Mouse (Mus musculus) midbrain, postnatal 0 days (tissue): ENCODE measurements around the gene Gstm5. TPM values are rescaled to one million over a fixed set of nuclear protein-coding genes. Genes with fewer than 3 reads are reported as not detected.

Experiments used
- ATAC-seq: fragments of 200-750 bp; cut with Nextera tagmentation; 2 replicates; pipeline ENCODE4 v1.8.0; 2017; ENCODE audit warnings: moderate number of reproducible peaks, mild to moderate bottlenecking, moderate TSS enrichment, moderate library complexity; ENCODE audit not compliant: low FRiP score
- DNase-seq: peaks from one replicate; pipeline ENCODE4 v3.0.0-alpha.2; 2015; ENCODE audit warnings: low spot score
- H3K27ac ChIP-seq: fragments of 300-500 bp; sonication (generic); 2 replicates; pipeline ENCODE4 v1.5.1; 2014; ENCODE audit warnings: low read depth, mild to moderate bottlenecking, low read length, mixed read lengths
- H3K27me3 ChIP-seq: fragments of 300-500 bp; sonication (generic); 2 replicates; pipeline ENCODE4 v1.6.1; 2014; ENCODE audit warnings: low read length, control low read depth, mixed read lengths; ENCODE audit not compliant: insufficient read depth
- H3K36me3 ChIP-seq: fragments of 300-500 bp; sonication (generic); 2 replicates; pipeline ENCODE4 v1.6.1; 2014; ENCODE audit warnings: low read length, control low read depth, mixed read lengths; ENCODE audit not compliant: insufficient read depth
- H3K4me1 ChIP-seq: fragments of 300-500 bp; sonication (generic); 2 replicates; pipeline ENCODE4 v1.6.1; 2014; ENCODE audit warnings: mild to moderate bottlenecking, control low read depth, antibody characterized with exemption, low read length, mixed read lengths; ENCODE audit not compliant: insufficient read depth
- H3K4me2 ChIP-seq: fragments of 300-500 bp; sonication (generic); 2 replicates; pipeline ENCODE4 v1.6.1; 2014; ENCODE audit warnings: low read depth, mild to moderate bottlenecking, low read length, mixed read lengths; ENCODE audit not compliant: poor library complexity, severe bottlenecking
- H3K4me3 ChIP-seq: fragments of 300-500 bp; sonication (generic); 2 replicates; pipeline ENCODE4 v1.5.1; 2014; ENCODE audit warnings: low read depth, mild to moderate bottlenecking, low read length, moderate library complexity
- H3K9ac ChIP-seq: fragments of 300-500 bp; sonication (generic); replicated peaks from 2 replicates; pipeline ENCODE4 v1.6.1; 2014; ENCODE audit warnings: mild to moderate bottlenecking, low read length, moderate library complexity, mixed read lengths; ENCODE audit not compliant: poor library complexity, severe bottlenecking
- H3K9me3 ChIP-seq: fragments of 300-500 bp; sonication (generic); 2 replicates; pipeline ENCODE4 v1.6.1; 2016; ENCODE audit warnings: low read length, control low read depth
- CTCF ChIP-seq: IDR thresholded peaks from 2 replicates; pipeline ENCODE4 v1.5.1; 2016; ENCODE audit warnings: antibody characterized with exemption, mild to moderate bottlenecking
- WGBS: fragments of 180-500 bp; shearing (Covaris S2); extraction: QIAGEN DNeasy Blood & Tissue Kit; methylation state at CpG from one replicate; pipeline ENCODE4 v1.1.7; 2014; 5-methylcytosine and 5-hydroxymethylcytosine counted together
- polyA plus RNA-seq: library from polyadenylated mRNA; unstranded; fragments of >200 nt; fragmentation: Nextera tagmentation; extraction: Ambion mirVana; gene quantifications from 2 replicates; pipeline ENCODE4 v1.2.1, GENCODE M21; 2015
- total RNA-seq: library from RNA; depleted of rRNA; stranded (reverse); fragments of >200 nt; gene quantifications from 2 replicates; pipeline ENCODE4 v1.2.3, GENCODE M21; 2014

The Gstm5 gene
- total and polyA plus RNA-seq, 2 experiments from 2014 or later = 166 to 316 TPM

DNA sequence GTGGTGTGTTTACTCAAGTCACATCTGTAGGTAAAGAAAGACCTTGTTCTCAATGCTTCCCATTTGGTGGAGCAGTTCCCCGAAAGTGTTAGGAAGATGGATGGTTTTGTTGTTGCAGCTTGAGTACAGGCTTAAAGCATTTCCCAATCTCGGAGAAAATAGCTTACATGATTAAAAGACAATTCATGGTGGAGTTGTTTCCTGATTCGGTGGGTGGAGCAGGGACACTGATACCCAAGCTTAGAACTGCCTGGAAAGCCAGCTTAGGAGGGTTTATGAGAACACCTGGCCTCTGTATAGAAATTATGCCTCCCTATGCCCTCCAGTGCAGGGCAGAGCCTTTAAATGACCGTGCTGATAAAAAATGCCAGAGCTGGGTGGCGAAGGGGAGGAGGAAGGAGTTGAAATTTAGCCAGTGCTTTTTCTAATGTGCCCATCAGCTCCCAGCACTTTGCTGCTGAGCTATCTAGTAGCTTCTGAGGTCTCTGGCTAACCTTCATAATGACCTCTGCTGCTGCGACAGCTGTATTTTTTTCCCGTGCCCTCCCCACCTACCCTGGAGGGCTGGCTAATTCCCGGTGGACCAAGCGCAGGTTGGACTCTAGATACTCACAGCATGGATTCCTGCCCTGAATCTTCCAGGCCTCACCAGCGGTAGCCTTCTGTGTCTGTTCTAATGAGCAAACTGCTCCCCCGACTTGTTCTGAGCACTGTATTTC, 5.5 kb downstream of the Gstm5 start:
- H3K27me3 ChIP-seq = no peaks in the 10 kb centered on the region
- no peak overlapping the region for H3K4me3 ChIP-seq
- ATAC-seq (no peak), DNase-seq (no peak)
- 0 out of 2 replicates have a peak, but pooled peaks cover 8% of the 10 kb centered on the region for H3K36me3 ChIP-seq
- no peaks in the 10 kb centered on the region for H3K9me3 ChIP-seq
- 74% methylated on average over 11 of the region's 11 CpGs for WGBS
- TF ChIP-seq CTCF = no peak
- H3K4me2 ChIP-seq = no peak overlapping the region
- H3K27ac ChIP-seq = no peak overlapping the region
- H3K4me1 ChIP-seq = no peaks in the 10 kb centered on the region
- no peak overlapping the region for H3K9ac ChIP-seq

DNA sequence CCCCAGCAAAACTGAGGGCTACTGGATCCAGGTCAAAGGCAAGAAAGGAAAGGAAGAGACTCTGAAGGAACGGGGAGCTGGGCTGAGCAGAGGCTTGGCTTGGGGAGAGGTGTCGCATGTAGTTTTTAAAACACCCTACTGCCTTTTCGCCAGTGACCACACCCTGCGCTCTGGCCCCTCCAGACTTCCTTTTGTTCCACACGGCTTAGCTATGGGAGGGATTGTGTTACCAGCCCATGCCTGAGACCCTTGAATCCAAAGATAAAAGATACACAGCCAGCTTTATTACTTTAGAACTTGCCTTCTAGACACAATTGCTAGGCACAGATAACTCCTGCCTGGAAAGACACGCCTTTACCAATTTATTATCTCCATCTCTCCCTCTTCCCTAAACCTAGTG, 10.3 kb downstream of the Gstm5 start:
- H3K27me3 ChIP-seq = no peaks in the 10 kb centered on the region
- no peak for TF ChIP-seq CTCF
- no peaks in the 10 kb centered on the region for H3K9me3 ChIP-seq
- no peak for DNase-seq
- no peaks in the 10 kb centered on the region for H3K4me1 ChIP-seq
- H3K4me3 ChIP-seq = no peak overlapping the region
- H3K4me2 ChIP-seq = no peak overlapping the region
- H3K9ac ChIP-seq = no peak overlapping the region
- WGBS = 62% methylated on average over 6 of the region's 6 CpGs
- no peak overlapping the region for H3K27ac ChIP-seq
- H3K36me3 ChIP-seq = no peaks in the 10 kb centered on the region
- no peak for ATAC-seq

DNA sequence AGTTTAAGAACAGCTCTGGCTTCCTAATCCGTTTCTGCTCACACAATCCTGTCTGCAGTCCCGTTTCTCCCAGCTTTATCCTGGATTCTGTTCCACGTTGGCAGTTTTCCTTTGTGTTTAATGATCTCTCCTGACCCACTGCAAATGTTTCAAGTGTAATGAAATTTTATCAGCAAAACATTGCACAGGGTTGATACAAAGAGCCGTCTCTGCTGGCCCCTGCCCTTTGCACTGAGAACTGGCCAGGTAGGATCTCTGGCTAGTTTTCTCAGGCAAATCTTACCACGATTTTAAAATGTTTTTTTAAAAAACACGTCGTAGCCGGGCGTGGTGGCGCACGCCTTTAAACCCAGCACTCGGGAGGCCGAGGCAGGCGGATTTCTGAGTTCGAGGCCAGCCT, 21.1 kb downstream of the Gstm5 start:
- Histone ChIP-seq H3K4me2 (no peak overlapping the region), H3K9me3 (no peaks in the 10 kb centered on the region), H3K9ac (no peak overlapping the region), H3K27ac (no peak overlapping the region), H3K27me3 (no peaks in the 10 kb centered on the region), H3K36me3 (no peaks in the 10 kb centered on the region), H3K4me1 (no peaks in the 10 kb centered on the region), H3K4me3 (no peak overlapping the region)
- no peak for ATAC-seq
- DNase-seq = no peak
- WGBS = 76% methylated on average over 15 of the region's 15 CpGs
- TF ChIP-seq CTCF = no peak

- Histone ChIP-seq H3K27ac (no peak overlapping the region), H3K9me3 (no peaks in the 10 kb centered on the region), H3K9ac (no peak overlapping the region), H3K4me2 (no peak overlapping the region), H3K4me1 (no peaks in the 10 kb centered on the region), H3K27me3 (no peaks in the 10 kb centered on the region), H3K4me3 (no peak overlapping the region), H3K36me3 (no peaks in the 10 kb centered on the region)
- WGBS = 83% methylated on average over 3 of the region's 3 CpGs
- TF ChIP-seq CTCF = peak; percentile 57
- DNase-seq (no peak), ATAC-seq (no peak)
These were observed 21.5 kb downstream of the Gstm5 start for GRCm38 (mm10) chr3:107917097-107917496.

GRCm38 (mm10) chr3:107917783-107918408, 22.3 kb downstream of the Gstm5 start:
- H3K36me3 ChIP-seq = no peaks in the 10 kb centered on the region
- DNase-seq (peak; percentile 77), ATAC-seq (no peak)
- peak; percentile 88 for TF ChIP-seq CTCF
- H3K27ac ChIP-seq = no peak overlapping the region
- no peak overlapping the region for H3K9ac ChIP-seq
- no peaks in the 10 kb centered on the region for H3K9me3 ChIP-seq
- no peak overlapping the region for H3K4me2 ChIP-seq
- no peak overlapping the region for H3K4me3 ChIP-seq
- no peaks in the 10 kb centered on the region for H3K4me1 ChIP-seq
- WGBS = 62% methylated on average over 7 of the region's 7 CpGs
- no peaks in the 10 kb centered on the region for H3K27me3 ChIP-seq

- Histone ChIP-seq H3K4me3 (no peak overlapping the region), H3K27ac (no peak overlapping the region), H3K9me3 (no peaks in the 10 kb centered on the region), H3K27me3 (no peaks in the 10 kb centered on the region), H3K4me2 (no peak overlapping the region), H3K9ac (no peak overlapping the region), H3K4me1 (no peaks in the 10 kb centered on the region), H3K36me3 (no peaks in the 10 kb centered on the region)
- no peak for ATAC-seq
- no peak for DNase-seq
- no peak for TF ChIP-seq CTCF
- WGBS = 97% methylated on average over 5 of the region's 5 CpGs
These were observed 24.7 kb downstream of the Gstm5 start for GRCm38 (mm10) chr3:107920348-107920747.
